Mouse (Mus musculus) granulocyte monocyte progenitor cell, adult 5-6 weeks (primary cell): ENCODE data around the gene Hist1h4f. TPM values are rescaled to one million over a fixed set of nuclear protein-coding genes. Genes with fewer than 3 reads are reported as not detected.
"Not testable (repeated sequence)": the region's sequence is repeated elsewhere in the genome, so short reads cannot be mapped to it uniquely, and the experiment has no call there.

ENCODE experiments used
- ATAC-seq: replicated peaks from 2 replicates; pipeline ENCODE4 v1.8.0; 2016; ENCODE audit warnings: mild to moderate bottlenecking, moderate TSS enrichment, inconsistent platforms; ENCODE audit not compliant: poor library complexity, severe bottlenecking
- total RNA-seq, 2 experiments: library from RNA; stranded (forward) in 1 of 2; stranded (reverse) in 1 of 2; fragments of 200-712, 200-1000 nt in 1 of 2; fragments of >200 nt in 1 of 2; fragmentation: Nextera tagmentation in 1 of 2; gene quantifications; 2 replicates each; pipeline ENCODE4 v1.2.3; 2014 to 2017

Hist1h4f gene
- total RNA-seq, 2 experiments from 2014 or later, result 37.6 to 2,370 TPM

DNA sequence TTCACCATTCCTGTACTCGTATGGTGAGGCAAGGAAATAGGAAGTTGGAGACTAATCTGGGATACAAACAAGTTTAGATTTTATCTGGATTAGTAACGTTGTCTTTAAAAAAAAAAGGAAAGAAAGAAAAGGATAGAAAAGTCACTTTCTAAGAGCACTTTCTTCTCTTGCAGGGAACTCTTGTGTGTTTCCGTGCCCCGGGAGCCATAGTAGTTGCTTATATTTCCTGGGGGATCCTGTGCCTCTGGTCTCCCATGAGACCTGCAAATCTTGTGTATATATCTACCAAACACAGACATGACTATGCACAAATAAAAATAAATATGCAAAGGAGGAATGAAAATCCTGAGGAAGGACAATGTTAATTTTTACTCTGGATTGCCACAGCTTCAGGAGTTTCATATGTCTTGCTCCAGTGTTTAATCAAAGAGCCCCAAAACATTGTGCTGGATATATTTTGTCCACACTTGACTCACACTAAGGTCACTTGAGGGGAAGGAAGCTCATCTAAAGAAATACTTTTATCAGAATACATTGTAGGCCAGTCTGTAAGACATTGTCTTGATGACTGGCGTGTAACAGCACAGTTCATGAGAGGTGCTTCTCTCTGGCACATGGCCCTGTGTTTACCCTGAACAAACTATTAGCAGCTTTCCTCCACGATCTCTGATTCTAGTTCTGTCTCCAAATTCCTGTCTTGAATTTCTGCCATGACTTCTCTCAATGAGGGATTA is 25.6 kb upstream of the Hist1h4f start:
- ATAC-seq, result no peak

DNA sequence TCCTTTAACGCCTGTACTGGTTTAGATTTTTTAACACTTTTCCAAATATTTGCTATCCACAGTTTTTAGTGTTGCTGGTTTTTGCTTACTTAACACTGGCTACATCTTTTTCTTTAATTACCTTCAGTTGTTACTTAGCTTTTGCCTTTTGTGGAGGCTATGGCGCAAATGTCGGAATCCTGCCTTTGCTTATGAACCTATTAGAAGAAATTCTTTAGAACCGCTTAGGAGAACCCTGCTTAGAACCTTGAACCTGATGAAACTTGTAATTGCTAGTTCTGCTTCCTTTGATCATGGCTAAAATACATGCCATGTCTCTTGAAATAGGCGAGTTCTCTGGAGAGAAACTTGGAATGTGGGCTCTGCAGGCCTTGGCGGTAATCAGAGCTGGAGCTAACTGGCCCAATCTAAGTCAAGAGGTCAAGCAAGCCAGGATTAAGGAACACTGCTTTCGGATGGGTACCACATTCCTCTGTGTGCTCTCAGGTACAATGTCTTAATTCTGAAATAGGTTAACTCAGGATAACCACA is 25.0 kb upstream of the Hist1h4f start:
- no peak for ATAC-seq

DNA sequence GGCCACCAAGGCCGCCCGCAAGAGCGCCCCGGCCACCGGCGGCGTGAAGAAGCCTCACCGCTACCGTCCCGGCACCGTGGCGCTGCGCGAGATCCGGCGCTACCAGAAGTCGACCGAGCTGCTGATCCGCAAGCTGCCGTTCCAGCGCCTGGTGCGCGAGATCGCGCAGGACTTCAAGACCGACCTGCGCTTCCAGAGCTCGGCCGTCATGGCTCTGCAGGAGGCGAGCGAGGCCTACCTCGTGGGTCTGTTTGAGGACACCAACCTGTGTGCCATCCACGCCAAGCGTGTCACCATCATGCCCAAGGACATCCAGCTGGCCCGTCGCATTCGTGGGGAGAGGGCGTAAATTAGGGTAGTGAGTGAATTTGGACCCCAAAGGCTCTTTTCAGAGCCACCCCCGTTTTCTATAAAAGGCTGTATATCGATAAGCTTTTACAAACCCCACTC is 24.4 kb upstream of the Hist1h4f start:
- ATAC-seq, result not testable (repeated sequence)

- peak; percentile 43 for ATAC-seq
These were observed 23.9 kb upstream of the Hist1h4f start, which contains the start of gene Hist1h3d for GRCm38 (mm10) chr13:23575271-23575851. TSS of gene Hist1h3d (plus strand) at chr13:23575763.

DNA sequence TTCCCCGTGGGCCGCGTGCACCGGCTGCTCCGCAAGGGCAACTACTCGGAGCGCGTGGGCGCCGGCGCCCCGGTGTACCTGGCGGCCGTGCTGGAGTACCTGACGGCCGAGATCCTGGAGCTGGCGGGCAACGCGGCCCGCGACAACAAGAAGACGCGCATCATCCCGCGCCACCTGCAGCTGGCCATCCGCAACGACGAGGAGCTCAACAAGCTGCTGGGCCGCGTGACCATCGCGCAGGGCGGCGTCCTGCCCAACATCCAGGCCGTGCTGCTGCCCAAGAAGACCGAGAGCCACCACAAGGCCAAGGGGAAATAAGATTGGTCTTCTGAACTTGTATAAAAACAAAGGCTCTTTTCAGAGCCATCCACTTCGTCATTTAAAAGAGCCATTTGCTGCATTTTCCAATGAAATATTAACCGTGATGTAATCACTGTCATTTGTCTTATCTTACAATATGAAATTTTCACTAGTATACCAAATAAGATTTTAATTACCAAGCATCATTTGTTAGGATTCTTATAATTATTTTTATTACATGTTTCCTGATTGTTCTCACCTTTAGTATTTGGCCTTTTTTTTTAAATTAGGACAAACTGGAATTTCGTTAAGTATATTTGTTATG is 23.2 kb upstream of the Hist1h4f start:
- ATAC-seq, result not testable (repeated sequence)

DNA sequence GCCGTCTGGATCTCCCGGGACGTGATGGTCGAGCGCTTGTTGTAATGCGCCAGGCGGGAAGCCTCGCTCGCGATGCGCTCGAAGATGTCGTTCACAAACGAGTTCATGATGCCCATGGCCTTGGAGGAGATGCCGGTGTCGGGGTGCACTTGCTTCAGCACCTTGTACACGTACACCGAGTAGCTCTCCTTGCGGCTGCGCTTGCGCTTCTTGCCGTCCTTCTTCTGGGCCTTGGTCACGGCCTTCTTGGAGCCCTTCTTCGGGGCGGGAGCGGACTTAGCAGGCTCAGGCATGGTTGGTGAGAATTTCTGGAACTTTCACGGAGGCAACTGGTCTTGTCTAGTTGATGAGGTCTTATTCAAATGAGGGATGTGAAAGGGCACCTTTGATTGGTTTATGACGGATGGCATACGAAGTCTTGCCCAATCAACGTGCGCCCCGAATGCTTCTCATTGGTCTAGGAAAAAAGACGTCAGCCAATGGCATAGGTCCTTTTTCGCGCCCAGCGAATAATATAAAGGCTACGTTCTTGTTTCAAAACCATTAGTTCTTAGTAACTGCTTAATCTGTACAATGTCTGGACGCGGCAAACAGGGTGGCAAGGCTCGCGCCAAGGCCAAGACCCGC is 22.6 kb upstream of the Hist1h4f start, which contains the start of the genes Hist1h2bf and Hist1h2ad:
Gene Hist1h2bf, minus strand, starts transcription at position 299 of the 627 bp plus-strand sequence.
Gene Hist1h2ad, plus strand, starts transcription at position 484 of the 627 bp plus-strand sequence.
- ATAC-seq, result peak; percentile 67

GRCm38 (mm10) chr13:23573034-23573897 is 21.8 kb upstream of the Hist1h4f start:
- ATAC-seq, result not testable (repeated sequence)

- no peak for ATAC-seq
These were observed 21.0 kb upstream of the Hist1h4f start for GRCm38 (mm10) chr13:23572218-23573033.

GRCm38 (mm10) chr13:23571504-23572217 is 20.2 kb upstream of the Hist1h4f start:
- ATAC-seq, result peak; percentile 13; the same call in 1 of the 2 replicates

- peak; percentile 71 for ATAC-seq
These were observed 19.6 kb upstream of the Hist1h4f start, which contains the start of the genes Hist1h2ae and Hist1h2bg for GRCm38 (mm10) chr13:23571022-23571503. TSS of gene Hist1h2ae (minus strand) at chr13:23571220. TSS of gene Hist1h2bg (plus strand) at chr13:23571396.

- 0 out of 2 replicates have a peak, but pooled peaks have one; percentile 1 for ATAC-seq
These were observed 19.0 kb upstream of the Hist1h4f start for GRCm38 (mm10) chr13:23570261-23571021.

- ATAC-seq, result no peak
These were observed 13.0 kb upstream of the Hist1h4f start for GRCm38 (mm10) chr13:23564482-23564881.

DNA sequence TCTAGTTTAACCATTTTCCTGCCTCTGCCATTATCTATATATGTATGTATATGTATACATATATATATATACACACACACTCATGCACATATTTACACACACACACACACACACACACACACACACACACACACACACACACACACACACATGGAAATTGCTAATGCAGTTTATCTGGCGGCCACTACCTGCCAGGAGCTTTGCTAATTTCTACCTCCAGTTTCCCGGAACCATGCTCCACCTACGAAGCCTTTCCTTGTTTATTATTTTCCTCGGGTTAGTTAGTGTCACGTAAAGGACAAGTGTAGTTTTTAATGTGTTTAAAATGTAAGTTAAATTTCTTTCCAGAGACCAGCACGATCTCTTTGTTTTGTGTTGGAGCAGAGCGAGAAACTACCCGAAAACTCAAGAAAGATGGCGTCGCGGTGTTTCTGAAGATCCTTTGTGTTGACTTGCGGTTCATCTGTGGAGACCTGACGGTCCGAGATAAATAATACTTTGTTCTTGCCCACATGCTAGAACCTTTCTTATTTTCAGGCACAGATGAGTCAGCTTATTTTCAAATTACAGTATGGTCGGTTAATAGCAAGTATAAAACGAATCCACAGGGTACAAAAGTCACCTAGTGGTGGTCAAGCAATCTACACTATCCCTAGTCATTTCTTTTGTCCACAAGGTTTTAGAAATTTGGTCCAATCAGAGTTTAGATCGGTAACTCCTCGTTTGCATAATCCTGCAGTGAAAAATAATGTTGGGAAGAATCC is 11.4 kb upstream of the Hist1h4f start:
- ATAC-seq, result peak; percentile 57

GRCm38 (mm10) chr13:23561883-23562659 is 10.6 kb upstream of the Hist1h4f start, which contains the start of gene Hist1h3e:
TSS of gene Hist1h3e (minus strand) at chr13:23562369.
- ATAC-seq, result peak; percentile 92

DNA sequence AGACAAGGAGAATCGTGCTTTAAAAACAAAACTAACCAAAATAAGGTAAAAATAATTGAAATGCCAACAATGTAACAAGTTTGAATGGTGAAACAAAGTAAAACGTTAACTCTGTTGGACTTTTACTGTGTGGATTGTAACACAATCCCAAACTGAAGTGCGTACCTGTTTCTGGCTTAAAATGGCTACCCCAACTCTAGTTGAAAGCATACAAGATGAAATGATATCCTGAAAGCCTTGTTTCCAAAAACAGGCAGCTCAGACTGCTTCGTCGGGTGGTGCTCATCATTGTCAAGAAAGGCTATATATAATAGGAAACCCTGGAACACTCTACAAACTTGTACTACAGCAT is 10.1 kb upstream of the Hist1h4f start:
- not testable (repeated sequence) for ATAC-seq
